Mouse (Mus musculus) brain, embryonic 14.5 days (tissue): ENCODE results near the gene Coa4. TPM values are rescaled to one million over a fixed set of nuclear protein-coding genes. Genes with fewer than 3 reads are reported as not detected.

Experiments
- DNase-seq: peaks from one replicate; pipeline ENCODE4 v3.0.0-alpha.2; 2011; ENCODE audit warnings: low read depth
- CTCF ChIP-seq: fragments of 200-500 bp; IDR thresholded peaks from 2 replicates; pipeline ENCODE4 v1.5.1; 2012; ENCODE audit warnings: inconsistent platforms, mild to moderate bottlenecking, moderate library complexity, borderline replicate concordance; ENCODE audit not compliant: insufficient read depth, insufficient read length; ENCODE audit errors: extremely low read depth
- POLR2A ChIP-seq: fragments of 200-500 bp; IDR thresholded peaks from 2 replicates; pipeline ENCODE4 v1.6.1; 2012; ENCODE audit warnings: mild to moderate bottlenecking, inconsistent platforms, borderline replicate concordance; ENCODE audit not compliant: poor library complexity, insufficient read depth, insufficient read length, severe bottlenecking; ENCODE audit errors: extremely low read depth
- polyA plus RNA-seq: library from polyadenylated mRNA; depleted of rRNA; stranded (reverse); fragments of >200 nt; gene quantifications from 2 replicates; pipeline ENCODE4 v1.2.3, GENCODE M21; 2012

Coa4 gene
- polyA plus RNA-seq, 1 experiment: 14.1 TPM

DNA sequence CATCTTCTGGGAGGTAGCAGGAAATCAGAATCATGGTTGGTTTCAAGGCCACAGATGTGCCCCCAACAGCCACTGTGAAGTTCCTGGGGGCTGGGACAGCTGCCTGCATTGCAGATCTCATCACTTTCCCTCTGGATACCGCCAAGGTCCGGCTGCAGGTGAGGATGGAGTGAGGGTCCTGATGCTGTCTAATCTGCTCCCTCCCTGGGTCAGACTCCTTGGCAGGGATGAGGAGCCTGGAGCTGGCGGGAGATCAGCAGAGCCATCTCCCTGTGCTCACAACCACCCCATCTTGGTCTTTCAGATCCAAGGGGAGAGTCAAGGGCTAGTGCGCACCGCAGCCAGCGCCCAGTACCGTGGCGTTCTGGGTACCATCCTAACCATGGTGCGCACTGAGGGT lies 40.1 kb upstream of the Coa4 start:
- DNase-seq: no peak
- TF ChIP-seq CTCF (no peak), POLR2A (no peak)

DNA sequence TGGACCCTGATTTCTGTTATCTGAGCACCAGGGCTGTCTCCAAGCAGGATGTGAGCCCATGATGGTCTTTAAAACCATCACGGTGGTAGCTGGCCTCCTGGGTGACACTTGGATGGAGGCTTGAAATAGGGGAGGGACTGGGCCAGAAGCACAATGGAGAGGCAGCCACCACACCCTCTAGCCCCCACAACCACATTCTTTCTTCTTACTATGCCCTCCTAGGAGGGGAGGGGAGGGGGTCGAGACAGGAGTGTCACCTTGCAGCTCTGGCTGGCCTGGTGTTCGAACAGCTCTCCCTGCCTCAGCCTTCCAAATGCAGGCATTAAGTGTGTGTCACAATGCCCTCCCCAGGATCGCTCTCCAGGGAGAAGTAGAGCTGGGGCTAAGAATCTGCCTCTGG lies 39.5 kb upstream of the Coa4 start:
- no peak for DNase-seq
- TF ChIP-seq POLR2A (no peak), CTCF (no peak)

DNA sequence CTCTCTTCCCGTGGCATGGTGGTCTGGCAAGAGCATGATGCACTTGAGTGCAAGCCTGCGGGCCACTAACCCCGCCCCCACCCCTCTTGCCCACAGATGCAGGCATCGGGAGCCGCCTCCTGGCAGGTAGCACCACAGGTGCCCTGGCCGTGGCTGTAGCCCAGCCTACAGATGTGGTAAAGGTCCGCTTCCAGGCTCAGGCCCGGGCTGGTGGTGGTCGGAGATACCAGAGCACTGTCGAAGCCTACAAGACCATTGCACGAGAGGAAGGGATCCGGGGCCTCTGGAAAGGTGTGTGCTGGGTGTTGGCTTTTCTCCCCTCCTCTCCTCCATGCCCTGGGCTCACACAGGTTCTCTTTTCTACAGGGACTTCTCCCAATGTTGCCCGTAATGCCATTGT lies 38.9 kb upstream of the Coa4 start:
- DNase-seq: no peak
- TF ChIP-seq CTCF: no peak
- TF ChIP-seq POLR2A: no peak

DNA sequence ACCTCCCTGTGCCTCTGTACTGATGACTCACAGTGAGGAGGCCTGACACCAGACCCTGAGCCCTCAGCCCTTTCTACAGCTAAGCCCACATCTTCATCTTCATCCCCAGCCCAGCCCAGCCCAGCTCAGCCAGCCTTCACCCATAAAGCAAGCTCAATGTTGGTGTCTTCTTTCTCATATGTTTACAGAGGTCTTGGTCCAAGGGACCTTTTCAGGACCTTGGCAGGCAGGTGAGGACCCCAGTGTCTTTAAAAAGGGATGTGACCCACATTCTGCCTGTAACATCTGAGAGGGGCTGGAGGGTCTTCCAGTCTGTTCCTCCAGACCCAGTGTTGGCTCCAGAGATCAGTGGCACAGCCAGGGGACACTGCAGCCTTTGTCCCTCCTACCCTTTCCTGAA lies 37.4 kb upstream of the Coa4 start:
- no peak for DNase-seq
- TF ChIP-seq CTCF: no peak

DNA sequence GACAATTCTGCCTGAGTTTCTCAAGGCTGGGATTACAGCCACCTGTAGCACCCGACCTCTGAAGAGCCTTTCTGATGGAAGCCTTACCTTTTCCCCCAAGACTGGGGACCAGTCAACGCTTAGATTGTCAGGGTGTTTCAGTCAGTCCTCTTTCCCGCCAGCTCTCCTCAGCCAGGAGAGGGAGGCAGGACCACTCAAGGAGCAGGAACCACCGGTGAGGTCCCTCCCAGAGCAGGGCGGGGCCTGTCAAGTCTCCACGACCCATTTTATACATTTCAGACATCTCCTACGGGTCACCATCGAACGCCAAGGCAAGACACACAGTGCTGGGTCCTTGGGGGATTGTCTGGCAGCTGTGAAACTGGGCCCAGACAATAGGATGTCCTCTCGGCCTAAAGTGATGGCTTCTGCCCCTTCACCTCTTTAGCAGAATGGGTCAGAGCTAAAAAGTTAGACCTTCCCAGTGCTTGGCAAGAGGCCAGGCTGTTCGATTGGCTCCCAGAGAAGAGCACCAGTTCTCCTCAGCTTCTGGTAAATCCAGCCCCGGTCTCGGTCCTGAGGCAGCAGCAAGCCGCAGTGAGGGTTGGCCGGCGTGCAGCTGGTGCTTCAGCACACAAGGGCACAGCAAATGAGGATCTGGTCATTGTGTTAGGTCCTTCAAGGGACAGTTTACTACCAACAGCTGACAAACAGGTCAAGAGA lies 36.4 kb upstream of the Coa4 start:
- no peak for TF ChIP-seq CTCF
- TF ChIP-seq POLR2A: no peak
- no peak for DNase-seq

DNA sequence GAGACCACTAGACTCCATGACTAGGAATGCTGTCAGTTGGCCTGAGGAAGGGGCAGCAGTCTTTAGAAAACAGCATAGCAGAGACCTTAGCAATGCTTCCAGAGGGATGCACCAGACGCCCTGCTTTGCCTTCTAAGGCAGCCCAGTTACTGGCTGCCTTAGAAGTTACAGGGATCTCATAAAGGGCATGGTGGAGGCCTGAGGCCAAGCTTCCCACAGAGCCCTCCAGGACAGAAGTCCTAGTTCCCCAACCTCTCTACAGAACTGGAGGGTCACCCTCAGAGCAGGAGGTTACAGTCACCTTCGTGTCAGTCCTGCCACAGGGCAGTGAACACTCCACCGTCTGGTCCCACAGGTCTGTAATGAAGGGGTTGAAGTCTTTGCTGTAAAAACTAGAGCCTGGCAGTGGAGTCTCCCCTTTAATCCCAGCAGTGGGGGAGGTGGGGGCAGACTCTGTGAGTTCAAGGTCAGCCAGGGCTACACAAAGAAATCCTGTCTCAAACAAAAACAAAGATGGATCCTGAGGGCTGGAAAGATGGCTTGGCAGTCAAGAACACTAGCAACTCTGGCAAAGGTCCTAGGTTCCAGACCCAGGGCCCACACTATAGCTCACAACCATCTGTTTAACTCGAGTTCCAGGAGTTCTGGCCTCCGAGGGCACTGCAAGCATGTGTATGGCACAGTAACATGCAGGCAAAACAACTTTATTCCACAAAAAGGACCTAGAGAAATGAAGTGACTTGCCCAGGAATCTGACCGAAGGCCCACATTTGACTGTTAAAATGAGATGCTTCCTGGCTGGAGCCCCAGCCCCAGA lies 35.6 kb upstream of the Coa4 start:
- DNase-seq: no peak
- TF ChIP-seq POLR2A (no peak), CTCF (no peak)

DNA sequence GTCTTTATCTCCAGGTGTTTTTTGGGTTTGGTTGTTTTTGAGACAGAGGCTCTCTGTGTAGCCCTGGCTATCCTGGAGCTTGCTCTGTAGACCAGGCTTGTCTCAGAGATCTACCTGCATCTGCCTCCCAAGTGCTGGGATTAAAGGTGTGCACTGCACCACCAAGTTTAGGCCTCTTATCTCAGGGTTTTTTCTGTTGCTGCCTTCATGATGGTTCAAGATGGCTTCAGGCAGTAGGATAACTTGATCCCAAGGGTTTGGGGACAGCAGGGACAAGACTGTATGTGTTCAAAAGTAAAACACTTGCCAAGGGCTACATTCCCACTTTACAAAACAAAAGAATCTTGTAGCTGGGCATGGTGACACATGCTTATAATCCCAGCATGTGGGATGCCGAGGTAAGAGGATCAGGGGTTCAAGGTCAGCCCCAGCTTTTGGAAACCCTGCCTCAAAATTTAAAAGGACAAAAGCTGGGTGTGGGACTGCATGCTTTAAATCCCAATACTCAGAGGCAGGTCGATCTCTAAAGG lies 35.0 kb upstream of the Coa4 start:
- DNase-seq: no peak
- TF ChIP-seq POLR2A (no peak), CTCF (no peak)

DNA sequence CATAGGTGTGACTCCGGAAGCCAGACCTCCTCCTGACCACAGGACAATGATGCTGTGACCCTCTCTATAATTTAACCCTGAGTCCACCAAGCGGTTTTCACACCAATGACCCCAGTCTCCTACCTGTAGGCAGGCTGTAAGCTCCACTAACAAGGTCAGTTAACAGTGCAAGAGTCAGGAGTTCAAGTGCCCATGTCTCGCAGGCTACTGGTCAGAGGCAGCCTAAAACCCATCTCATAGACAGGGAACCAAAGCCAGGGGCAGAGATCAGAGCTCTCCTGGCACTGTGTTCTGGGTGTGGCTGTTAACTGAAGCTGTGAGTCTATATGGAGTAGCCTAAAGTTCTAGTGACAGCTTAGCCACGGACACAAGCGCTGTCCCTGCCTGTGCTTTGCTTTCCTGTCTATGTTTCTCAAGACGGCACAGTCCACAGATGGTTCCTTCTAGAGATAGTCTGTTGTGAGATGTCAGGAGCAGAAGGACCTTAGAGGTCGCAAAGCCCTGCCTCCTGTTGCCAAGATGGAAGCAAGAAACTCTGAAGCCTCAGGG lies 34.4 kb upstream of the Coa4 start:
- DNase-seq: no peak
- no peak for TF ChIP-seq POLR2A

DNA sequence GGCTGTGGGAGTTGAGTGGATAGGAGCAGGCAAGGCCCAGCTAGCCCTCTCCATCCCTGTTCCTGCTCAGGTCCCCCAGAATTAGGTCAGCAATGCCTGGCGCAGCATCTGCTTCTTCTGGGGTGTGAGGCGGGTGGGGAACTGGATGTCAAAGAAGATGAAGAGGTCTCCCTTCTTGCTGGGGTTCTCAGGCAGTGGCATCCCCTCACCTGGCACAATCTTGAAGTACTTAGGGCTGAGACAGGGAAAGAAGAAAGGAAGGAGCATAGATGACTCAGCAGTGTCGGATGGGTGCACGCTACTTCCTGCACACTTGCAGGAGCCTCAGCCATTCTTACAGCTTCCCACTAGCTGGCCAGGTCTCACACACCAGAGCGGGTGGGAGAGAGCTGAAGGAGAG lies 33.8 kb upstream of the Coa4 start:
- DNase-seq: no peak
- TF ChIP-seq CTCF (no peak), POLR2A (no peak)

DNA sequence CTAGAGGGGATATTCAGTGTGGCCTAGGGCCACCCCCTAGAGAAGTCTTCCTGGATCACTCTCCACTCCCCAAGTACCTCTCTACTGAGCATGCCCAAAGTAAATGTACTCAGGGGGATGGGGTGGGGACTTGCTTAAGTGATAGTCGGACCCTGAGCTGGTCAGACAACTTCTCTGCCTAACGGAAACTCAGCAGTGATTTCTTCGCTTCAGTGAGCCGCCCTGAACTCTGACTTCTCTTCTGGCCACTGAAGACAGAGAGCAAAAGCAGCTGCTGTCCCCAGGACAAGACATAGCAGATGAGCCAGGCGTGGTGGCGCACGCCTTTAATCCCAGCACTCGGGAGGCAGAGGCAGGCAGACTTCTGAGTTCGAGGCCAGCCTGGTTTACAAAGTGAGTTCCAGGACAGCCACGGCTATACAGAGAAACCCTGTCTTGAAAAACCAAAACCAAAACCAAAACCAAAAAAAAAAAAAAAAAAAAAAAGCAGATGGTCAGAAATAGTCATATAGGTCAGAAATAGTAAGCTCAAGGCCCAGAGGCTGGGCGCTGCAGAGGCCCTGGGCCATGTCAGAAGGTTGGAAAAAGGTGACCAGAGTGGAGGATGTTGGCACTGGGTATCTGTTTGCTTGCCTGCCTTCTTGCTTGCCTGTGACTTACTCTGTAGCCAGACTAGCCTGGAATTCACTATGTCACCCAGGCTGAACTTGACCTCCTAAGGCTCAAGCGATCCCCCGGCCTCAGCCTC lies 32.0 kb upstream of the Coa4 start:
- no peak for TF ChIP-seq POLR2A
- no peak for DNase-seq

DNA sequence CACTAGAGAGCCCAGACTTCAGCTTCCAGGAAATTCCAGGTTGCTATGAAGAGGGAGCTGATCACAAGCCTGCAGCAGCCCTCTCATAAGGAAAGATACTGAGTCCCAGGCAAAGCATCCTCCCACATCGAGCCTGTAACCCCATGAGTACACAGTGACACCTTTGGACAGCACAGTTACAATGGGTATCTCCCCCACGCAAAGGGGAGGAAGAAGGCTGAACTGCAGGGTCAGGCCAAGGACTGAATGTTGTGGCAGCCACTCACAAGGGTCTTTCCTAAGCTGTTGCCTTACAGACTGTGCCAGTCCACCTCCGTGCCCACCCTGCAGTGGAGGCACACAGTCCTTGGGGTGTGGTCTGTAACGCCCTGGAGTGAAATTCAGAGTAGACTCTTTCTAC lies 30.4 kb upstream of the Coa4 start:
- no peak for TF ChIP-seq CTCF
- no peak for TF ChIP-seq POLR2A
- no peak for DNase-seq

DNA sequence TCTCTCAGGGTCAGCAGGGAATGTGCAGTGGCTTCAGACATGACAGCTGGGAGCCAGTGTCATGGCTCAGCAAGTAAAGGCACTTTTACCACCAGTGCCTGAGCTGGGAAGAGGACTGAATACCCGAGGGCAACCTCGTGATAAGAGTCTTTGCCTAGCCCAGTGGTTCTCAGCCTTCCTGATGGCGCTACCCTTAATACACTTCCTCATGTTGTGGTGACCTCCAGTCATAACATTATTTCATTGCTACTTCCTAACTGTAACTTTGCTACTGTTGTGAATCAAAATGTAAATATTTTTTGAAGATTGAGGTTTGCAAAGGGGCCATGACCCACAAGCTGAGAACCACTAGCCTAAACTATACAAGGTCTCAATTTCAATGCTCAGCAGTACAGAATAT lies 28.2 kb upstream of the Coa4 start:
- no peak for DNase-seq
- TF ChIP-seq CTCF: no peak
- no peak for TF ChIP-seq POLR2A

DNA sequence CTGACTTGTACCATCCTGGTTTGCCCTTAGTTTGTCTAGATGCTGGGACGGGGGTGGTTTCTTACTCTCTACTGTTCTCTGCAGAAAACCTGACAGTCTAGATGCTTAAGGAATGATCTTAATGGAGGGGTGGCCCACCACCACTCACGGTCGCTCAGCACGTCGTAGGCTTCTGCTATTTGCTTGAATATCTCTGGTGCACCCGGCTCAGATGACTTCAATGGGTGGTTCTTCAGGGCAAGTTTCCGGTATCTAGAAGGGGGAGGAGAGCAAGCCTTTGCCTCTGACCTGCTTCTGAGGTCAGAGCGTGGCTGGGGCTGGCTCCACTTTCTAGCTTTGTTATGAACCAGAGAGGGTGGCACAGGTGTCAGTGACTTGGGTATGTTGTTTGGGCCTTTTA lies 25.3 kb upstream of the Coa4 start:
- no peak for TF ChIP-seq POLR2A
- TF ChIP-seq CTCF: no peak
- no peak for DNase-seq
